Mouse (Mus musculus) limb, embryonic 12.5 days (tissue): Measurements from ENCODE around the gene Ssh2. TPM values are rescaled to one million over a fixed set of nuclear protein-coding genes. Genes with fewer than 3 reads are reported as not detected.
"Not testable (repeated sequence)": the region's sequence is repeated elsewhere in the genome, so short reads cannot be mapped to it uniquely, and the experiment has no call there.

ENCODE experiments used
- ATAC-seq: fragments of 200-750 bp; cut with Nextera tagmentation; 2 replicates; pipeline ENCODE4 v1.8.0; 2017; ENCODE audit warnings: low read depth, moderate TSS enrichment; ENCODE audit not compliant: insufficient number of reproducible peaks, insufficient read depth, low FRiP score, low TSS enrichment
- H3K27ac ChIP-seq: fragments of 300-500 bp; sonication (generic); 2 replicates; pipeline ENCODE4 v1.5.1; 2016; ENCODE audit warnings: mild to moderate bottlenecking, moderate library complexity
- H3K27me3 ChIP-seq: fragments of 300-500 bp; sonication (generic); 2 replicates; pipeline ENCODE4 v1.6.1; 2016; ENCODE audit warnings: mild to moderate bottlenecking, moderate library complexity
- H3K36me3 ChIP-seq: fragments of 300-500 bp; sonication (generic); 2 replicates; pipeline ENCODE4 v1.6.1; 2016; ENCODE audit warnings: mild to moderate bottlenecking, moderate library complexity
- H3K4me1 ChIP-seq: fragments of 300-500 bp; sonication (generic); replicated peaks from 2 replicates; pipeline ENCODE4 v1.6.1; 2016
- H3K4me2 ChIP-seq: fragments of 300-500 bp; sonication (generic); 2 replicates; pipeline ENCODE4 v1.6.1; 2016; ENCODE audit warnings: mild to moderate bottlenecking, moderate library complexity
- H3K4me3 ChIP-seq: fragments of 300-500 bp; sonication (generic); replicated peaks from 2 replicates; pipeline ENCODE4 v1.5.1; 2016; ENCODE audit warnings: mild to moderate bottlenecking
- H3K9ac ChIP-seq: fragments of 300-500 bp; sonication (generic); replicated peaks from 2 replicates; pipeline ENCODE4 v1.6.1; 2016; ENCODE audit warnings: mild to moderate bottlenecking, moderate library complexity
- H3K9me3 ChIP-seq: fragments of 300-500 bp; sonication (generic); 2 replicates; pipeline ENCODE4 v1.6.1; 2016; ENCODE audit warnings: mild to moderate bottlenecking, moderate library complexity
- WGBS: fragments of 180-500 bp; shearing (Covaris S2); methylation state at CpG from one replicate; pipeline ENCODE4 v1.1.7; 2016; 5-methylcytosine and 5-hydroxymethylcytosine counted together
- polyA plus RNA-seq: library from polyadenylated mRNA; unstranded; fragments of >200 nt; fragmentation: Nextera tagmentation; extraction: Ambion mirVana; gene quantifications from 2 replicates; pipeline ENCODE4 v1.2.1, GENCODE M21; 2016

Gene Ssh2
- polyA plus RNA-seq, 1 experiment from 2014 or later, result 9.2 TPM

DNA sequence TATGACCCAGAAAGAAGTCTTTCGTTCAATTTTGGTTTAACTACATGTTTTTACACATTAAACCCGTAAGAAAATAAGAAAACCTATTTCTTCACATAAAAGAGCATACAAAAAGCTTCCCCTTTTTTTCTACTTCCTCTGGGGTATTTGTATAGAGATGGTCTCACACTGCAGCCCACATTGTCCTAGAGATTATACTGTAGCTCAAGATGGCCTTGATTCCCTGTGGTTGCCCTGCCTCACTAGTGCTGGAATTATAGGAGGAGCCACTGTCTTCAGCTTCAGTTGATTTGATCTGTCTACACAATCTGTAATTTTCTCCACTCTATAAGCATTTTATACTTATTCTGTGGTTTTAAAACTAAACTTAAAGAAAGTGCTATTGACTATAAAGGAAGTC lies 15.4 kb downstream of the Ssh2 start:
- WGBS, result 89% methylated on average over 2 of the region's 2 CpGs

DNA sequence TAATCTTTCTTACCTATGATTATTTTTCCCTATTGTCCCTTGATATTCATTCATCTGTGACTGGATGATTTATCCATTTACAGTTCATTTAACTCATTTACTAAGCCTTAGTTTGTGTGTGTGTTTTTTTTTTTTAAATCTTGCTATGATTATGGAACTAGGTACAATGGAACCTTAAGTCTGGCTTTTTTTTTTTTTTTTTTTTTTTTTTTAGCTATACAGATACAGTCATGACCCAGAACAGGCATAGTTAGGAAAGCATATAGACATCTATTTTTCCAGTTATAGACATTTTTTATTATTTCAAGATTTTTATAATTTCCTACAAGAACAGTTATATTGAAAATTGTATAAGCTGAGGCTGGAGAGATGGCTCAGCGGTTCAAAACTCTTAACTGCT lies 19.2 kb downstream of the Ssh2 start:
- Histone ChIP-seq H3K27me3 (no peaks in the 10 kb centered on the region), H3K9ac (no peak overlapping the region), H3K4me1 (no peaks in the 10 kb centered on the region), H3K36me3 (no peaks in the 10 kb centered on the region), H3K27ac (no peak overlapping the region), H3K9me3 (no peaks in the 10 kb centered on the region), H3K4me2 (no peak overlapping the region), H3K4me3 (no peak overlapping the region)
- WGBS, result 90% methylated on average over 1 of the region's 1 CpGs
- no peak for ATAC-seq

More for the DNA sequence above, 15.4 kb downstream of the Ssh2 start:
- no peak overlapping the region for H3K9ac ChIP-seq
- no peaks in the 10 kb centered on the region for H3K27me3 ChIP-seq
- H3K9me3 ChIP-seq, result no peaks in the 10 kb centered on the region
- ATAC-seq, result no peak
- no peaks in the 10 kb centered on the region for H3K4me1 ChIP-seq
- no peak overlapping the region for H3K27ac ChIP-seq
- no peak overlapping the region for H3K4me2 ChIP-seq
- no peaks in the 10 kb centered on the region for H3K36me3 ChIP-seq
- no peak overlapping the region for H3K4me3 ChIP-seq

DNA sequence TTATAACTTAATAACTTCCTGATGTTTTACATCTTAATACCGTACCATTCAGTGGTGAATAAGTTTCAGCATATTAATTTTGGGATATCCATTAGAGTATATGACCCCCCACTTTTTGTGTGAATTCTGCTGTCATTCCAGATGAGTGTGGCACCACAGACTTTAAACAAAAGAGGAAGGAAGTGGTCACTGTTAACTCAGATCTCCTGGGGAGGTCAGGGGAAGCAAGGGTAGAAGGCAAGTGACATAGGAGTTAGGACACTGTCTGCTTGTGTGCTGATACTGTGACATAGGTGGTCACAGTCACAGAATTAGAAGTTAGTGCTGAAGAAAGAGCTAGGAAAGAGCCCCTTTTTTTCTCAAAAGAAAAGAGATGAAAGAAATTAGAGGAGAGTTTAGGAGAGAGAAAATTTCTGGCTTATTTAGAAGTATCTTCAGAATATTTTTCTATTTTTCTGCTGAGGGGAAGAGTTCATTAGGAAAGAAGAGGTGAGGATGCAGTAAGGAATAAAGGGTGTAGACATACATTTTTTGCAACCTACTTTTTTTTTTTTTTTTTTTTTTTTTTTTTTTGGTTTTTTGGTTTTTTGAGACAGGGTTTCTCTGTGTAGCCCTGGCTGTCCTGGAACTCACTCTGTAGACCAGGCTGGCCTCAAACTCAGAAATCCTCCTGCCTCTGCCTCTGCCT lies 23.7 kb downstream of the Ssh2 start:
- no peaks in the 10 kb centered on the region for H3K36me3 ChIP-seq
- no peaks in the 10 kb centered on the region for H3K4me1 ChIP-seq
- 93% methylated on average over 1 of the region's 1 CpGs for WGBS
- no peak overlapping the region for H3K4me3 ChIP-seq
- H3K27ac ChIP-seq, result no peak overlapping the region
- H3K9ac ChIP-seq, result no peak overlapping the region
- no peaks in the 10 kb centered on the region for H3K27me3 ChIP-seq
- no peaks in the 10 kb centered on the region for H3K9me3 ChIP-seq
- no peak overlapping the region for H3K4me2 ChIP-seq
- ATAC-seq, result no peak

DNA sequence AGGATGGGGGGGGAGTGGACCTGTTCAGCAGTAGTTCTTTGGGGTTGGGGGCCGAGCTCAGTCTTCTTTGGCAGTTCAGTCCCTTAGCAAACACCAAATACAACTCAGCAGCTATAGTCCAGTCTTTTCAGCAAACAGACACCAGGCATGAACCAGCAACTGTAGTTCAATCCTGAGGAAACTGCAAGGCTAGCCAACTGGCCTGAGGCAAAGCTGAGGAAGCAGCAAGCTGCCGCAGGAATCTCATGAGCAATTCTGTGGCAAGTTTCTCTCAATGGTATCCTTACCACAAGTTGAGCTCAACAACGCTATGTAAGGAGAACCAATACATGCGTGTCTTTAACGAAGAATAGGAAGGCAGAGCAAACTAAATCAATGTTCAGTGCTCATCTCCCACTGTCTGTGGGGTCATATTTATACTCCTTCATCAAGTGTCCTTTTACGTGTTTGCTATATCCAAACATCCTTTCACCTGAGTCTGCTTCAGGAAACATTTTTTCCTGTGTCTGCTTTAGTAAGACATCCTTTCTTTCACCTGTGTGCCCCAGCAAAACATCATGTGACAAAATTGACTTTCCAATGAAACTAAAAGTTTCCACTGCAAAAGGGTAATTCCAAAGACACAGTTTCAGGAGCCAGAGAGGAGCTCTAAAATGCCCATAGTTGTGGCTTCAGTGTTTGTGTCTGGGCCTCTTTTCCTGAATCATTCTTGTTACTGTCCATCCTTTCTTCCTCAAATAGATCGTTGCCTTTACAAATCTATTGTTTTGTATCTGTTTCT lies 24.6 kb downstream of the Ssh2 start:
- Histone ChIP-seq H3K36me3 (no peaks in the 10 kb centered on the region), H3K9me3 (no peaks in the 10 kb centered on the region), H3K4me2 (no peak overlapping the region), H3K4me3 (no peak overlapping the region), H3K9ac (no peak overlapping the region), H3K27ac (no peak overlapping the region), H3K27me3 (no peaks in the 10 kb centered on the region), H3K4me1 (no peaks in the 10 kb centered on the region)
- ATAC-seq, result no peak
- WGBS, result 86% methylated on average over 7 of the region's 7 CpGs

DNA sequence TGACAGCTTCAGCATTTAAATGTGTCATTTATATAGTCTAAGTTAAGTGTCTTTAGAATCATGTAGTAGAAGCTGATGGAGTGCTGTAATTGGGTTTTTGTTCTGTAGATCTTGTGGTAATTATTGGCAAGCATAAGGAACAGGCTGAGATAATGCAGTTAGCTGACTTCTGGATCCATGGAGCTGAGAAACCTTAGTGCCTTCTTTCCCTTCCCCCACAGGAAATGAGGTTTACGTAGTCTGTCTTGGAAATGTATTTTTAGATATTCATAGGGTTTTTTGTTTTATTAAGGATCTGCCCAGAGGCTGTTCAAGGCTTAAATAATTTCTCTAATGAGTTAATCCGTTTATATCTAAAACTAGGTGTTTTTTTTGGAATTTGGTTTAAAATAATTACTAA lies 26.8 kb downstream of the Ssh2 start:
- Histone ChIP-seq H3K27ac (no peak overlapping the region), H3K9me3 (no peaks in the 10 kb centered on the region), H3K4me3 (no peak overlapping the region), H3K27me3 (no peaks in the 10 kb centered on the region), H3K36me3 (no peaks in the 10 kb centered on the region), H3K9ac (no peak overlapping the region), H3K4me1 (no peaks in the 10 kb centered on the region), H3K4me2 (no peak overlapping the region)
- no peak for ATAC-seq
- 55% methylated on average over 2 of the region's 2 CpGs for WGBS

DNA sequence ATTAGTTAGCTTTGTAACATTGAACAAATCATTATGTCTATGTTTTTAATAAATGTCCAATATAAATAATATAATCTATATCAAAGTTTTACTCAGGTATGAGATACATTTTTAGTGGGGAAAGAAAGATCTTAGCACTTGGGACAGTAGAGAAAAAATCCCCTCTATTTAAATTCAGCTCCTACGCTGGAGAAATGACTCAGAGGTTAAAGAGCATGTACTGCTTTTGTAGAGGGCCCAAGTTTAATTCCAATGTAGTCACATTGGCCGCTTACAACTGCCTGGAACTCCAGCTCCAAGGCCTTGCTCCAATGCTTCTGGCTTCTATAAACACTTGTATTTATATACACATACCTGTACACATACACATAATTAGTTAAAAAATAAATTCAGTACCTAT lies 36.7 kb downstream of the Ssh2 start:
- no peak overlapping the region for H3K27ac ChIP-seq
- H3K4me2 ChIP-seq, result no peak overlapping the region
- H3K4me3 ChIP-seq, result no peak overlapping the region
- H3K9me3 ChIP-seq, result no peaks in the 10 kb centered on the region
- WGBS, result 87% methylated on average over 2 of the region's 2 CpGs
- no peaks in the 10 kb centered on the region for H3K36me3 ChIP-seq
- ATAC-seq, result no peak
- 0 out of 2 replicates have a peak, but pooled peaks cover 2% of the 10 kb centered on the region for H3K4me1 ChIP-seq
- H3K27me3 ChIP-seq, result no peaks in the 10 kb centered on the region
- no peak overlapping the region for H3K9ac ChIP-seq

DNA sequence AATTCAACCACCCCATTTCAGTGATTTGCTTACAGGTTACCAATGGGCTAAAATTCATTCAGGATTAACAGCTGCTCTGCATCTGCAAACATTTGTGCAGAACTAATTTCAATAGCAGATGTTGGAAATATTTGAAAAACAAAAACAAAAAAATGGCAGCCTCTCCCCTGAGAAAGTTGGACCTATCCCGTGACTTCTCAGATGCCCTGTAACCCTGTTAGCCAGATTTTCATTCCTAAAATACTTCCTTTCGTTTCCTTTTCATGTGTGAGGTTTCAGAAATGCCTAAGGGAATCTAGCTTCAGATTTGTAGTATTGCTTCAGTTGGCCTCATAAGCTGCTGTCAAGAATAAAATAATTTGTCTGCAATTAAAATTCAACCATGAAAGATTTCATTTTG lies 43.4 kb downstream of the Ssh2 start:
- Histone ChIP-seq H3K36me3 (no peaks in the 10 kb centered on the region), H3K27ac (no peak overlapping the region), H3K4me1 (no peaks in the 10 kb centered on the region; the same call in 1 of the 2 replicates), H3K4me3 (no peak overlapping the region), H3K27me3 (no peaks in the 10 kb centered on the region), H3K4me2 (no peak overlapping the region), H3K9me3 (no peaks in the 10 kb centered on the region), H3K9ac (no peak overlapping the region)
- ATAC-seq, result no peak
- WGBS, result 55% methylated on average over 2 of the region's 2 CpGs

DNA sequence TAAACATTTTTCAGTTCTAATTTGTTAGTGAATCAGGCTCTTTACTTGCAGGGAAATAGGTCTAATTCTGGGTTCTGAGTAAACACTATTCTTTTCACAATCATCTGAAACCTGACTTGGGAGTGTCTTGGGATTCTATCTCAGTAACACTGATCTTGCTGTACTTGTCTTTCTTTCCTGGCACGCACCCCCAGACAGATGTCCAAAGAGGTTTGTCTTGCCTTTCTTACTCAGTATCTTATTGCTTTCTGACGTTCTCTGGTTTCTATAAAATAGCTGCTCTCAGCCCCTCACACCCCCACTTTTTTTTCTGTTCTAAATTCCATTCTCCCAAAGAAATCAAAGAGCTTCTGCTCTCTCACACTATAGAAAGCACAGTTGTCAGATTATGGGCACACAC lies 51.3 kb downstream of the Ssh2 start:
- Histone ChIP-seq H3K9me3 (no peaks in the 10 kb centered on the region), H3K4me1 (no peaks in the 10 kb centered on the region), H3K9ac (no peak overlapping the region), H3K36me3 (no peaks in the 10 kb centered on the region), H3K27ac (no peak overlapping the region), H3K4me2 (no peak overlapping the region), H3K27me3 (no peaks in the 10 kb centered on the region), H3K4me3 (no peak overlapping the region)
- no peak for ATAC-seq
- 62% methylated on average over 2 of the region's 2 CpGs for WGBS

DNA sequence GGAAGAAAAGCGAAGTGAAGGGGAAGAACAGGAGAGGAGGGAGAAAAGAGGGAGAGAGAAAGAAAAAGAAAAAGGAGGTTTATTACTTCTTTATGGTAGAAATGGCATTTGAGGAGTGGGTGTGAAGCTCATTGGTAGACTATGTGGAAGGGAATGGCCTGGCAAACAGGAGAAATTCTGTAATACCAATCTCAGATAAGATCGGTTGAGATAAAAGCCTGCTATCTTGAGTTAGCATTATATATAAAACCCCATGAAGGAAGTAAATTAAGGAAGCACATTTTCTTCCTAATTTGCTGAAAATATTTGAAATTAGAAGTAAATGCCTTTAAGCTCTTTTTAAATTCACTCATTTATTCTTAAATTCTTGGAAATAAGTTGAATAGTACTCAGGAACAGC lies 59.9 kb downstream of the Ssh2 start:
- no peak overlapping the region for H3K4me2 ChIP-seq
- H3K36me3 ChIP-seq, result no peaks in the 10 kb centered on the region
- no peaks in the 10 kb centered on the region for H3K27me3 ChIP-seq
- no peaks in the 10 kb centered on the region for H3K4me1 ChIP-seq
- no peak overlapping the region for H3K4me3 ChIP-seq
- H3K27ac ChIP-seq, result no peak overlapping the region
- no peak for ATAC-seq
- 90% methylated on average over 2 of the region's 2 CpGs for WGBS
- H3K9ac ChIP-seq, result no peak overlapping the region
- no peaks in the 10 kb centered on the region for H3K9me3 ChIP-seq

DNA sequence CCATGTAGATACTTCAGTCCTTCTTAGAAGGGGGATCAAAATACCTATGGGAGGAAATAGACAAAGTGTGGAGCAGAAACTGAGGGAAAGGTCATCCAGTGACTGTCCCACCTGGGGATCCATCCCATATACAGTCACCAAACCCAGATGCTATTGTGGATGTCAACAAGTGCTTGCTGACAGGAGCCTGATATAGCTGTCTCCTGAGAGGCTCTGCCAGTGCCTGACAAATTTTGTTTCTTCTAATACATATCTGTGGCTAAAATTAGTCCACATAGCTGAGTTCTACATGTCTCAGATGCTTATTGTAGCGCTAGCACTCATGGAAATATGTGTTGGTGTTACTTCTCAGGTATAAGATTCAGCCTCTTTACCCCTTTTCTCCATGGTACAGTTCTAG lies 62.5 kb downstream of the Ssh2 start:
- not testable (repeated sequence) for H3K4me3 ChIP-seq, ATAC-seq, H3K4me1 ChIP-seq, H3K27me3 ChIP-seq, H3K9ac ChIP-seq, H3K36me3 ChIP-seq, H3K27ac ChIP-seq, H3K4me2 ChIP-seq, H3K9me3 ChIP-seq
- WGBS, result 94% methylated on average over 1 of the region's 1 CpGs

DNA sequence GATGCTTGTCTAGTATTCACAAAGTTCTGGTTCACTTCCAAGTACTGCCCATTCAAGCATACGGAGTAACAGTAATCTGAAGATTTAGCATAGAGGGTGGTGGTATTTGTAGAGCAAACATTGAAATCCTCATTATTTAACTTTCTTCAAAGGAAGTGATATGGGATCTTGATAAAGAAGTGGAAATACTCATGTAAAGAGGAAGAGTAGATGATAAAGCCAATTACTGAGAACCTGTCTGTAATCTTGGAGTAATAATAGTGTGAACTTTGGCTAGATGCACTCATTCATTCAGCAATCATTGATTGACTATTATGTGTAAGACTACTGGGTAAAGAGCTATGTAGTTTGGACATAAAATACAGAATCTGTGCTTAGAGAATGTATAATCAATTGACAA lies 64.1 kb downstream of the Ssh2 start:
- no peak for ATAC-seq
- Histone ChIP-seq H3K4me1 (peaks cover 6% of the 10 kb centered on the region; the same call in 1 of the 2 replicates), H3K27ac (no peak overlapping the region), H3K36me3 (no peaks in the 10 kb centered on the region), H3K4me3 (no peak overlapping the region), H3K27me3 (no peaks in the 10 kb centered on the region), H3K9ac (no peak overlapping the region), H3K4me2 (no peak overlapping the region), H3K9me3 (no peaks in the 10 kb centered on the region)
- WGBS, result 87% methylated on average over 1 of the region's 1 CpGs

DNA sequence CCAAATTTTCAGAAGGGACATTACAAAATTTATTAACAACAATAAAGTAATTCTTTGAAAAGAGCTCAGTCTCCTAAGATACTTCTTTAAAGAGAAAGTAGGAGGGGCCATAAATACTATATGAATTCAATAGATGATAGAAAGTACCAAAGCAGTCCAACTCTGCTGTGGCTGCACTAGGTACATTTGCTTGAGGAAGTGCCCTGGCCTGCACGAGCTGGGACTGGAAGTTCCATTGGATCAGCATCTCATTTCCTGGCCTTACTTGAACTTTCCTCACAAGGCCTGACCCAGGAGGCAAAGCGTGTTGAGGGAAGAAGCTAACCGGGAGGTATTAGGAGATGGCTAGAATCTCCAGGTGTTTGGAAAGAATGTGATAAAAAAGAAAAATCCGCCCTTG lies 75.4 kb downstream of the Ssh2 start:
- ATAC-seq, result no peak
- H3K4me1 ChIP-seq, result no peaks in the 10 kb centered on the region
- no peaks in the 10 kb centered on the region for H3K9me3 ChIP-seq
- no peaks in the 10 kb centered on the region for H3K36me3 ChIP-seq
- H3K4me3 ChIP-seq, result no peak overlapping the region
- H3K4me2 ChIP-seq, result no peak overlapping the region
- no peak overlapping the region for H3K27ac ChIP-seq
- no peak overlapping the region for H3K9ac ChIP-seq
- 73% methylated on average over 4 of the region's 4 CpGs for WGBS
- H3K27me3 ChIP-seq, result no peaks in the 10 kb centered on the region
